Mouse (Mus musculus): ENCODE measurements at regions not wholly inside any gene's neighbourhood (a gene's known extent, or its start where the extent isn't known, plus 50 kb on each side); places are given as distances from the start of the nearest gene placed in this dataset.

GRCm38 (mm10) chr19:23089081-23089480, 51.9 kb upstream of the Klf9 start:
- DNase-seq (ENCODE audit: low spot score in 2 of 2) = no peak

GRCm38 (mm10) chr19:23089761-23090514, 51.1 kb upstream of the Klf9 start:
- DNase-seq (ENCODE audit: low spot score in 2 of 2) = no peak

All from frontal cortex, postnatal 10 days (tissue).